Mouse (Mus musculus) urinary bladder, postnatal 0 days (tissue): ENCODE measurements around the gene Gm6526. TPM values are rescaled to one million over a fixed set of nuclear protein-coding genes. Genes with fewer than 3 reads are reported as not detected.

ENCODE experiments used
- polyA plus RNA-seq: library from polyadenylated mRNA; unstranded; fragments of >200 nt; fragmentation: Nextera tagmentation; extraction: Ambion mirVana; gene quantifications from 2 replicates; pipeline ENCODE4 v1.2.1, GENCODE M21; 2015

Gm6526 gene
- not detected in 2 replicates for polyA plus RNA-seq

DNA sequence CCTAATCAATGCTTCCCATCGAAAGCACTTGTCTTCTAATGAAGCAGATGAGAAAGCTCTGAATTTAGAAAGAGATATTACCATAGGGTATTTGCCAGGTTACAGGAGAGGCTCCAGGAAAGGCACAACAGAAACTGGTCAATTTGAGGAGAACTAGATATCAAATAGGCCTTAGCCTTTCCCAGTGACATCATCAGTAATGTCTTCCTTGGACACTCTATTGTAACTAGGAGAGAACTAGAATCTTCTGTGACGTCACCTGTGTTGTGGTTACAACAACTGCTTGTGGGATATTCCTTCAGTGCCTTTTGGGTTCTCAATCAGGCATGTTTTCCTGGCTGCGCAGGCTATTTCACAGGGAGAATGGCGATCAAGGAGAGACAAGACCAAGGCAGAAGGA lies at the start of gene Gm6526:
Gene Gm6526 (plus strand): TSS at position 301 of the 400 bp plus-strand sequence.

GRCm38 (mm10) chr14:43727385-43727784 lies 20.3 kb upstream of the Gm6526 start, which contains the start of gene Gm16506:
Gene Gm16506 (minus strand): TSS chr14:43727485.

GRCm38 (mm10) chr14:43784645-43785044 lies 37.0 kb downstream of the Gm6526 start, which contains the start of gene Gm8180:
Gene Gm8180 (minus strand): TSS chr14:43784745.

Other genes with a start within 250 kb of the Gm6526 start
- gene Gm5799, start 204.3 kb upstream of the Gm6526 start, polyA plus RNA-seq, result not detected in 2 replicates
- not detected in 2 replicates for gene Gm17654, start 168.7 kb upstream of the Gm6526 start, polyA plus RNA-seq
- gene Gm10375, start 139.9 kb upstream of the Gm6526 start, polyA plus RNA-seq, result not detected in 2 replicates
- gene Gm8165, start 70.7 kb upstream of the Gm6526 start, polyA plus RNA-seq, result not detected in 2 replicates
- gene Gm7324, start 50.0 kb upstream of the Gm6526 start, polyA plus RNA-seq, result 0.41 and 0.59 TPM in 2 replicates
- not detected in 2 replicates for gene Gm16506, start 20.4 kb upstream of the Gm6526 start, polyA plus RNA-seq
- not detected in 2 replicates for gene Gm8180, start 36.9 kb downstream of the Gm6526 start, polyA plus RNA-seq
- not detected in 2 replicates for gene Ear1, start 127.7 kb downstream of the Gm6526 start, polyA plus RNA-seq
- not detected in 2 replicates for gene Ear10, start 175.7 kb downstream of the Gm6526 start, polyA plus RNA-seq
- 3.5 and 4.0 TPM in 2 replicates for gene Gm8113, start 177.5 kb downstream of the Gm6526 start, polyA plus RNA-seq
- not detected in 2 replicates for gene Ang5, start 209.2 kb downstream of the Gm6526 start, polyA plus RNA-seq